Mouse (Mus musculus) kidney, embryonic 16.5 days (tissue): ENCODE data around the gene Hmx1. TPM values are rescaled to one million over a fixed set of nuclear protein-coding genes. Genes with fewer than 3 reads are reported as not detected.

Experiments
- ATAC-seq: fragments of 200-750 bp; cut with Nextera tagmentation; 2 replicates; pipeline ENCODE4 v1.8.0; 2017; ENCODE audit warnings: moderate TSS enrichment; ENCODE audit not compliant: low FRiP score, low TSS enrichment
- H3K27ac ChIP-seq: fragments of 300-500 bp; sonication (generic); 2 replicates; pipeline ENCODE4 v1.5.1; 2014; ENCODE audit warnings: low read length
- H3K27me3 ChIP-seq: fragments of 300-500 bp; sonication (generic); 2 replicates; pipeline ENCODE4 v1.6.1; 2014; ENCODE audit warnings: low read length, control low read depth, mixed read lengths; ENCODE audit not compliant: insufficient read depth
- H3K36me3 ChIP-seq: fragments of 300-500 bp; sonication (generic); 2 replicates; pipeline ENCODE4 v1.6.1; 2014; ENCODE audit warnings: low read length, control low read depth, mixed read lengths; ENCODE audit not compliant: insufficient read depth
- H3K4me1 ChIP-seq: fragments of 300-500 bp; sonication (generic); 2 replicates; pipeline ENCODE4 v1.6.1; 2014; ENCODE audit warnings: low read length, control low read depth, mixed read lengths; ENCODE audit not compliant: insufficient read depth
- H3K4me2 ChIP-seq: fragments of 300-500 bp; sonication (generic); replicated peaks from 2 replicates; pipeline ENCODE4 v1.6.1; 2014; ENCODE audit warnings: low read depth, low read length
- H3K4me3 ChIP-seq: fragments of 300-500 bp; sonication (generic); 2 replicates; pipeline ENCODE4 v1.5.1; 2014; ENCODE audit warnings: mild to moderate bottlenecking, low read length
- H3K9ac ChIP-seq: fragments of 300-500 bp; sonication (generic); replicated peaks from 2 replicates; pipeline ENCODE4 v1.6.1; 2014; ENCODE audit warnings: low read length
- H3K9me3 ChIP-seq: fragments of 300-500 bp; sonication (generic); 2 replicates; pipeline ENCODE4 v1.6.1; 2016; ENCODE audit warnings: low read length, control low read depth
- WGBS: fragments of 180-500 bp; shearing (Covaris S2); extraction: QIAGEN DNeasy Blood & Tissue Kit; methylation state at CpG from one replicate; pipeline ENCODE4 v1.1.7; 2014; 5-methylcytosine and 5-hydroxymethylcytosine counted together
- polyA plus RNA-seq: library from polyadenylated mRNA; unstranded; fragments of >200 nt; fragmentation: Nextera tagmentation; extraction: Ambion mirVana; gene quantifications from 2 replicates; pipeline ENCODE4 v1.2.1, GENCODE M21; 2015

The Hmx1 gene
- polyA plus RNA-seq, 1 experiment from 2014 or later, result not detected

GRCm38 (mm10) chr5:35447656-35448443, 58.9 kb downstream of the Hmx1 start:
- H3K27ac ChIP-seq, result no peak overlapping the region
- peak; percentile 81; the same call in 1 of the 2 replicates for ATAC-seq
- H3K27me3 ChIP-seq, result peaks cover 3% of the 10 kb centered on the region; the same call in 1 of the 2 replicates
- 0 out of 2 replicates have a peak overlapping the region, but pooled peaks have one; percentile 19 for H3K9ac ChIP-seq
- peaks cover 10% of the 10 kb centered on the region; the same call in 1 of the 2 replicates for H3K4me1 ChIP-seq
- 18% methylated on average over 27 of the region's 27 CpGs for WGBS
- peak overlapping the region; percentile 26 for H3K4me3 ChIP-seq
- H3K4me2 ChIP-seq, result peak overlapping the region; percentile 52
- no peaks in the 10 kb centered on the region for H3K36me3 ChIP-seq
- H3K9me3 ChIP-seq, result no peaks in the 10 kb centered on the region

Other genes starting within 250 kb of the Hmx1 start
- gene Adra2c, start 110.8 kb upstream of the Hmx1 start, polyA plus RNA-seq, result 0.15 and 0.16 TPM in 2 replicates
- gene Cpz, start 136.6 kb downstream of the Hmx1 start, polyA plus RNA-seq, result 6.9 and 7.7 TPM in 2 replicates
- gene Trmt44, start 186.0 kb downstream of the Hmx1 start, polyA plus RNA-seq, result 9.4 and 9.5 TPM in 2 replicates
- gene Acox3, start 193.9 kb downstream of the Hmx1 start, polyA plus RNA-seq, result 14.4 and 16.6 TPM in 2 replicates